Mouse (Mus musculus): Measurements from ENCODE around the gene Pgap1.

Gene Pgap1

GRCm38 (mm10) chr1:54557301-54558229 lies at the start of gene Pgap1:
TSS of gene Pgap1 (minus strand) at chr1:54557684.
- DNase-seq (ENCODE audit: extremely low read depth, low read depth, low spot score), result no peak

DNA sequence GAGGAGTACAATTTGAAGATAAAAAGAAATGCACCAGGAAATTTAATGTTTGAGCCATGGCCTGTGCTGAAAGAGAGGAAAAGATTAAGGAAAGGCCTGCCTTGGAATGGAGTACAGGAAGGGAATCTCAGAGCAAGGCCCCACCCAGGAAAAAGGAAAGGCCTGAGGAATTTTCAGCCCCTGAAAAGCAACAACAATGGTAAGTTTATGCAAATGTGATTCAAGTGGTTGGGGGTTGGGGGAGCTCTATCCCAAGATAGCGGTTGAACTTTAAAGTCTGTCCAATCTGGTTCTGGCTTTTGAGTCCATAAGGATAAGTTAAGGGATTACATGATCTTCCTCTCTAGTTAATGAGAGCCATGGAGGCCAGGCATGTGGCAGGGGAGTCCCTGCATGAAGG lies 49.5 kb upstream of the Pgap1 start:
- no peak for DNase-seq (ENCODE audit: extremely low read depth, low read depth, low spot score)

- no peak for DNase-seq (ENCODE audit: extremely low read depth, low read depth, low spot score)
Observed at GRCm38 (mm10) chr1:54601692-54602091, 44.2 kb upstream of the Pgap1 start.

- DNase-seq (ENCODE audit: extremely low read depth, low read depth, low spot score), result no peak
Observed at GRCm38 (mm10) chr1:54600275-54600674, 42.8 kb upstream of the Pgap1 start.

DNA sequence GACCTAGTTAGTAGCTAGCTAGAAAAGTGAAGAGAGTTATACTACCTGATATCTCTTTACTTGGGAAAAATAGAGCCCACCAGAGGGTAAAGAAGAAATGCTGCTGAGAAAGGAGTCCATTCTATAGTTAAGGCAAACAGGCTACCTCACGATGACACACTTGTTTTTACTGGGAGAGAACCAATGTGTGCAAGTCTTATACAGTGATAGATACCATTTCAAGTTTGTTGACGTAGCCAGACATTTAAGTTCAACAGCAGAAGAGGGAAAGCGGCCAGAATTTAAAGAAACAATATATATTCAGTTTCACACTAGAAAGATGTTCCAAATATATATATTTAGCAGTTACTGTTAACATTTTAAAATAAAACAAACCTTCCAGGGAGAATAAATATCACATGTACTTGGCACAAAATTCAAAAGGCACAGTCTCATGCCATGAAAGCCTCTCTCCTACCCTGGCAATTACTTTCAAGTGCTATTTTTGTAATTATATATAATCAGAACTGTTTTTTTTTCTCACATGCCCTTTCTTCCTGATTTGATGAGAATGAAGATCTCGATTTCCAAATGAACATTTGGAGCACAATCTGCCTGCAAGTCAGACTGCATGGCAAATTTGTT lies 40.2 kb upstream of the Pgap1 start:
- no peak for DNase-seq (ENCODE audit: extremely low read depth, low read depth, low spot score)

GRCm38 (mm10) chr1:54596151-54596550 lies 38.7 kb upstream of the Pgap1 start:
- no peak for DNase-seq (ENCODE audit: extremely low read depth, low read depth, low spot score)

GRCm38 (mm10) chr1:54587076-54587475 lies 29.6 kb upstream of the Pgap1 start:
- no peak for DNase-seq (ENCODE audit: extremely low read depth, low read depth, low spot score)

- no peak for DNase-seq (ENCODE audit: extremely low read depth, low read depth, low spot score)
Observed at GRCm38 (mm10) chr1:54585971-54586555, 28.6 kb upstream of the Pgap1 start.

GRCm38 (mm10) chr1:54585278-54585846 lies 27.9 kb upstream of the Pgap1 start:
- DNase-seq (ENCODE audit: extremely low read depth, low read depth, low spot score), result no peak

- peak; percentile 37 for DNase-seq (ENCODE audit: extremely low read depth, low read depth, low spot score)
Observed at GRCm38 (mm10) chr1:54584588-54585277, 27.2 kb upstream of the Pgap1 start.

DNA sequence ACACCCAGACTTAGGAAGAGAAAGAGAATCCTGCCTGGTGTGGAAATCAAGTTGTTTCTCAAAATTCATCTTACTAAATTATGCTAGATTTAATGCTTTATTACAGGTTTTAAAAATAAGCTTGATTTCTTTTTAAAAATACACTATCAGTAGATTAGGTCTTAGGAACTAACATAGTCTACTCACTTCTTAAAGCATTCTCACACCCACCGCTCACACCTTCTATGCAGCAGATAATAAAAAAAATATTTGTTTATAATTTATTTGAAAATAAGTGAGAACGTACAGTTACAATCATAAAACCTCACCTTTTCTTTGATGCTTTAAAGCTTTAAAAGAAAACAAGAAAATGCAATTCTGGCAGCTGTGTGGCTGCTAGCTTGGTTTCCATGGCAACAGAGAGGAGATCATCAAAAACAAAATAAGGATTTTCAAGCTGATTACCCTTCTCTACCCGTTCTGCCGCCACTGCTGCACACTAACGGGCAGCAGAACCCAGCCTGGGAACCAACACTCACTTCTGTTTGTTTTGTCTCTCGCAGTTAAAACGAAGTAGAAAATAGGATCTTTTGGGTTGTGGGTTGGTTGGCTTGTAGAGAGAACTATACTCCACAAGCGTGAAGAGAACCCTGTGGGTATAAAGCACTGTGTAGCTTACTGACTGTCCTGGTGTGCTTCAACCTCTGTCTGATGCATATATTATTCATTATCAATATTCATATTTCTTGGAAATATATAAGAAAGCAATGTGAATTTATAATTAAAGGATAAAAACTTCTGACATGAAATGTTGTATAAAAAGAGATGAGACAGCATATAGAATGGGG lies 21.1 kb upstream of the Pgap1 start:
- DNase-seq (ENCODE audit: extremely low read depth, low read depth, low spot score), result no peak

DNA sequence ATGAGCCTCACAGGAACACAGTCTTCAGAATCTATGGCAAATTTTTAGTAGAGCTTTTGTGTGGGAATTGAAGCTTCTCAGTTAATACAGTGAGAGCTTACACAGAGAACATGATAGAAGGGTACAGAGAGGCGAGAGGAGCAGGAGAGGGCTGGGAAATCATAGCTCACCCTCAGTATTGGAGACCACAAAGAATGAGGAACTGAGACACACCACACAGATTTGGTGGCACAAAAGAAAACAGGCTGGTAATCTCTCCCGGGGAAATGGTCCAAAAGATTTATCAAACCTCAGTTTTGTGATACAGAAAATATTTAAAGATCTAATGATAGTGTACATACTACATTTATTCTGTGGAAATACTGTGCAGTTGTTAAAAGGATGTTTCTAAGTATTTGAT lies 11.6 kb upstream of the Pgap1 start:
- no peak for DNase-seq (ENCODE audit: extremely low read depth, low read depth, low spot score)

DNA sequence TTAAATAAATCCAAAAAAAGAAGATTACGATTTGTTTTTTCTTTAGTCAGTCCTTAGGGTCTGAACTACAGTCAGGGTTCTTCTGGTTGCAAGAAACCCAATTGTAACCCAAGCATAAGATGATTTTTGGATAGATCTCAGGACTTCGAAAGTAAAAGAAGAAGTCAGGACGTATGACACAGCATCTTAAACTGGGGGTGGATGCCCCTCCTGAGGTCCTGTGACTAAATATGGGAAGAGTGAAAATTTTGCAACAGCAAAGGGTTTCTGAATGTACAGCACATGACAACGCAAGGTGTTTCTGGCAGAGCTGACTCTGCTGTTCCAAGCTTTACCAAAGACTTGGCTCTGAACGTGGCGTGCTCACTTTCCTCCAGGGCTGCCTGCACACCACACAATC lies 6.4 kb upstream of the Pgap1 start:
- DNase-seq (ENCODE audit: extremely low read depth, low read depth, low spot score), result no peak

- no peak for DNase-seq (ENCODE audit: extremely low read depth, low read depth, low spot score)
Observed at GRCm38 (mm10) chr1:54556586-54557221, 780 bp downstream of the Pgap1 start.

GRCm38 (mm10) chr1:54555364-54556140 lies 1.9 kb downstream of the Pgap1 start:
- DNase-seq (ENCODE audit: extremely low read depth, low read depth, low spot score), result no peak

DNA sequence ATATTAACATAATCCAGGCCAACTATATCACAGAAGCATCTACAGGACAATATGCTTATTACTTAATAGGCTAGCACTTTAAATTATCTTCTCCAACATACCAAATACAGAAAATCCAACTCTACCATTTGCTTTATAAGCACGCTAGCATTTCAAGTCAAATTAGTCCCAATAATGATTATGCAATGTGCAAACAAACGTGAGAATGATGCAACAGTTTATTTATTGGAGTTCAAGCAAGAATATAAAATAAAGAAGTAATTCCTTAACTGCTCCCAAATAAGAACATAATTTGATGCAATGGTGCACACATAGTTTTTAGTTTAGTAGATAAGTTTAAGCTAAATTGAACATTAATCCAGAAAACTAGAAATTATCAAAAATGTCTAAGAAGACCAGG lies 4.9 kb downstream of the Pgap1 start:
- DNase-seq (ENCODE audit: extremely low read depth, low read depth, low spot score), result no peak

GRCm38 (mm10) chr1:54545200-54545599 lies 12.3 kb downstream of the Pgap1 start:
- DNase-seq (ENCODE audit: extremely low read depth, low read depth, low spot score), result no peak

GRCm38 (mm10) chr1:54542920-54543319 lies 14.6 kb downstream of the Pgap1 start:
- DNase-seq (ENCODE audit: extremely low read depth, low read depth, low spot score), result no peak

DNA sequence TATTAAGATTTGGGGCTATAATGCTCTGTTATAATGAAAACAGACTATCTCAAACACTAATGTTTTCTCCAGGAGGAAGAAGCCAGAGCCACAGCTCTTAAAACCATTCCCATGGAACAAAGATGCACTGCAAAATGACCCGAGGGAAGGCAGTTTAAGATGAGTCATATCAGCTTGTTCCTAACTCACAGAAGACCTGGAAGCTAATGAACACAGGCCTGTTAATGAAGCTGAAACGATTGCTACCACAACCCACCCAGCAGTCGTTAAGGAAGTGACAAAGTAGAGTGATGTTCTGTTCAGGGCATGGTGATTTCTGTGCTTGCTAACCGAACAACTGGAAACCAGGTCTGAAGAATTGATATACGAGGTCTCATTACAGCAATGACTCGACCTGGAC lies 26.3 kb downstream of the Pgap1 start:
- no peak for DNase-seq (ENCODE audit: extremely low read depth, low read depth, low spot score)
